Mouse (Mus musculus): ENCODE results near the gene Gsk3b. TPM values are rescaled to one million over a fixed set of nuclear protein-coding genes. Genes with fewer than 3 reads are reported as not detected.
"Not testable (repeated sequence)": the region's sequence is repeated elsewhere in the genome, so short reads cannot be mapped to it uniquely, and the experiment has no call there.

Gene Gsk3b
- total RNA-seq, 2 experiments from 2014 or later: 52.5 to 69.5 TPM

DNA sequence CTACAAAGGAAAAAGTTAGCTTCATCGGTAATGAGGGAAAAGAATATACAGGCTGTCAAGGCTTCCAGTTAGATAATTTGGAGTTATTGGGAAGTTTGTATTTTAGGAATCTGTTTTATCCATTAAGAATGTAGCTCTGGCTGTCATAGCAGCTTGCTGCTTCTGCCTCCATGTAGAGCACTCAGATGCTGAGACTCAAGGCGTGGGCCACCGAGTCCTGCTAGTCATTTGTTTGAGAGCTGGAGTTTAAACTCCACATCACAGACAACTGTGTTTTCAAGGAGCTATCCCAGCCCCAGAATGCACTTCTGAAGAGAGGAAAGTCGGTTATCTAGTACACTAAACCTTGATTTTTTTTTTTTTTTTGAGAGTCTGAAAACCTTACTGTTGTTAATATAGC lies 101.2 kb downstream of the Gsk3b start:
- DNase-seq: no peak

DNA sequence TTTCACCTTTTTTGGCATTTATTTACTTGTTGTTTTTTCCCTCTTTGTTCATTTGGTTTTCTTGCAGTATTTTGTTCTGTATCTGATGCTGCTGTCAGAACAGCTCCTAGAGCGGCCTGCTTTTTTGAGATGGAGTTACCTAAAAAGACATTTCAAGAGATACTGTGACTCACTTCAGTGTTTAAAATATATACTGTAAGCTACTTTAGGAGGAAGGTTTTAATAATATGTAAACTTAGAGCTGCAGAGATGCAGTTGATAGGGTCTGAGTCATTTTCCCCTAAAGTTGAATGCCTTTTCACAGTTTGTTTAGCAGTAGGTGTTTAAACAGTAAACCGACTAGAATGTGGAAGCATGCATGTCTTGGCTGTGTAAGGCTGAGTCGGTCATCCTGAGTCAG lies 101.7 kb downstream of the Gsk3b start:
- no peak for DNase-seq

DNA sequence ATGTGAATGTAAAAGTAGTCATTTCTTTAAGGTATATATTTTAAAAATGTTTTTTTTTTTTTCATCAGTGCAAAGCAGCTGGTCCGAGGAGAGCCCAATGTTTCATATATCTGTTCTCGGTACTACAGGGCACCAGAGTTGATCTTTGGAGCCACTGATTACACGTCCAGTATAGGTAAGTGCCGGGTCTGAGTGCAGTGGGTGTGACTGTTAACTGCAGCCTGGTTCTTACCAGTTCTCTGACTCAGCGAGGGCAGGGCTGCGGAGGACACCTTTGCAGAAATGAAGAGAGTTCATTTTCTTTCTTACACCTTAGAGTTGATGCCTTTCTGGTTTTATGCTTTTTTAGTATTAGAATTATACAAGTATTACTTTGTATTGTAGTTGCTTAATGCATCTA lies 102.7 kb downstream of the Gsk3b start:
- DNase-seq: no peak

DNA sequence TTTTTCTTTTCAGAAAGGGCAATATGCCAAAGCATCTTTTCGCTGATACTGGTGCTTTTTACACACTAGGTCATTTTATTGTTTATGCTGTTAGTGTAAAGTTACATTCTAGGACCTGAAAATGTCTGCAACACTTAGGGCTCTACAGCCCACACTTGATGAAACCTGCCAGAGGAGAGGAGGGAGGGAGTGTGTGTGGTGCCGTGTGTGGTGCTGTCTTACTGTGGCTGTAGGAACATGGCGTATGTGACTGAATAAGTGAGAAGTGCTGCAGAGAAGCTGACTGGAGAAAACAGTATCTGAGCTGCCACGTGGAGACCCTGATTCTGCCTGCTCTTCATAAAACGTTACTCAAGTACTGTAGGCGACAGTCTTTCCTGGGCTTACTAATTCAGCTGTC lies 103.8 kb downstream of the Gsk3b start:
- DNase-seq: no peak

DNA sequence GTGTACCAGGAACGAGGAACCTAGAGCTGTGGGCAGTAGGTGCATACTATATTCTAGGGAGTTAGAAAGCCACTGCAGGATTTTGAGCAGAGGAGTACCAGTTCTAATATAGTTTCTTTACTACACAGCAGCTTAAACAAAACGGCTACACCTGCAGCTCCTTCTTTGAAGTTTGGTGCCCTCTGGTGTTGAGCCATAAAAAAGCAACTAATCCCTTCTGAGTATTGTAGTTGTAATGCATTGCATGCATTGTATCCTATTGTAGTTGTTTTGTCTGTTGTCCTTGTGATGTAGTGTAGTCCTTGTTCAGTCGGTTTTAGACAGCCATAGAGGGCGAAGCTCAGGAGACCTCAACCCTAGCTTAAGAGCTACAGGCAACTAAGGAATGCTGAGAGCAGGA lies 108.5 kb downstream of the Gsk3b start:
- DNase-seq: peak; percentile 79

DNA sequence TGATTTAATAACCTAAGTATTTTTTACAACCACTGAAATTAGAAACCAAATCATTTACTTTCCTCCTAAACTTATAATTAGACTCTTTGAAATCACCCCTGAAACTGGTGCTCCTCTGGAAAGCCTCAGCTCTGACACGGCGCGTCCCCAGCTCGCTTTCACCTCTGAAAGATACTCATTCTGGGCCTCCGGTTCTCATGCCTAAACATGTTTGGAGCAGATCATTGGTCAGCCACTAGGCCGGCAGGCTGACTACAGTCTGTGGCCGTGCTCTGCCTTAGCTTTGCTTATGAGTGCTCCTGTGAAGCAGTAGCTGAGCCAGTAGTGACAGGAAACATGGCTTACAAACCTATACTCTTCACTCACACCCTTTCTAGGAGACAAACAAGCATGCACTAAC lies 116.5 kb downstream of the Gsk3b start:
- DNase-seq: no peak

DNA sequence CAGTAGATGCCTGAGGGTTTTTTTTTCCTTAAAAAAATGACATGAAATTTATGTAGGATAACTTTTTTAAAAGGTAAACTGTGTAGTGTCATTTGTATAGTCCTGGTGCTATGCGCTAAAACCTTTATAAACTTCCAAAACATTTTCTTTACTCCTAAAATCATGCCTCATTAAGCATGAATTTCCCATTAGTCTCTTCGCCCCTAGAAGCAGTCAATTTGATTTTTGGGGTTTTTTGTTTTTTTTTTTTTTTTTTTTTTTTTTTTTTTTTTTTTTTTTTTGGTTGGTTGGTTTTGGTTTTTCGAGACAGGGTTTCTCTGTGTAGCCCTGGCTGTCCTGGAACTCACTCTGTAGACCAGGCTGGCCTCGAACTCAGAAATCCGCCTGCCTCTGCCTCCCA lies 133.7 kb downstream of the Gsk3b start:
- DNase-seq: not testable (repeated sequence)

DNA sequence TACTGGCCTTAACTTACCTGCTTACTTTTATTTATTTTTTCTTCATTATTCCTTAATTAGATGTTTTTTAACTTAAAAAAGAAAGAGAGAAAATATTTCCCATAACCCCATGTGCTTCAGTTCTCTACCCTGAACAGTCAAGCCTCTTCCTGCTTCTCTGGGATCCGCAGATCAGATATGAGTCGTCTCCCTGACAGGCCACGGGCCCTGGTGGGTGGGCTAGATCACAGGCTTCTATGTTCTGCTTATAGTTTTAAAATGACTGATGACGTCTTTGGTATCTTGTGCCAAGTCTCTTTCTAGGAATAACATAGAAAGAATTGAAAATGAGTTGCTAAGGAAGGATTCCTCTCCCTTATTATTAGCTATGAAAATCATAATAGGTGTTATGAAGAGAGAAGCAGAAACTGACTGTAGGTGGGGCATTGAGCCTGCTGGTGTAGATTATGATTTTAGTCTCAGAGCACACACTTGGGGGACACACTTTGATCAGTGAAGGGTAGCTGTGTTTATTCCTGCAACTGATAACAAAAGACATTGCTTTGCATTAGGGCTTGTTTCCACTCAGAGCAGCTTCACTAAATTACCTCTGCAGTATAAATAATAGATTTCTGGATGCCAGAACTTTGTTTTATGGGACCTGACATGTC lies 148.3 kb downstream of the Gsk3b start:
- no peak for DNase-seq

DNA sequence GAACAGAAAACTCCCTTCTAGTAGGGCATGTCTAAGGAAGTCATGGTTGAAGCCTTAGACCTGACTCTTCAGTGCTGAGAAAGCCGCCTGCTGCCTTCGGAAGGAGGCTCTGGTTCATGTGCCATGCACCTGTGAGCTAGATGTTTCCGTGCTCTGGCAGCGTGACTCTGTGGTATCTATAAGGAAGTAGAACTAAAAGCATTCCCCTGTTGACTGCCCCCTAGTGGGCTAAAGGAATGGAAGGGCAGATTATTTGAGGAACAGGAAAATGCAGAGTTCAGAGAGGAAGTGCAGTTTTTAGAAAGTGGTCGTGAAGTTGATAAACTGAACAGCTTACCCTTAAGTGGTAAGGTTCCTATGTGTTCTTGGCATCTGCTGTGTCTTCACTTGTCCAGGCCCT lies 150.9 kb downstream of the Gsk3b start:
- peak; percentile 40 for DNase-seq

DNA sequence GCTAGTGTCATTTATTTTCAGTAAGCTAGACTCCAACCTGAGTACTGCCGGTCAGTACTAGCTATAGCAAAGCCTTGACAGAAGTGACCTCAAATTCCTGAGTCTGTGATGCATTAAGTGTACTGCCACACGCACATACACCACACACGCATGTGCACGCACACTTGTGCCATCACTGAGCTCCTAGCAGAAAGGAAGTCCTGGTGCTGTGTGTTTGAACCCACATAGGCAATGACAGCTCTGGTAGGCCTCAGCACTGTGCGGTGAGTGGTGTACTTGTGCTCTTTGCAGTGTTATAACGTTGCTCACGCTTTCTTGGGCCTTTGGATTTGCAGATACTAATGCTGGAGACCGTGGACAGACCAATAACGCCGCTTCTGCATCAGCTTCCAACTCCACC lies 151.4 kb downstream of the Gsk3b start:
- no peak for DNase-seq

DNA sequence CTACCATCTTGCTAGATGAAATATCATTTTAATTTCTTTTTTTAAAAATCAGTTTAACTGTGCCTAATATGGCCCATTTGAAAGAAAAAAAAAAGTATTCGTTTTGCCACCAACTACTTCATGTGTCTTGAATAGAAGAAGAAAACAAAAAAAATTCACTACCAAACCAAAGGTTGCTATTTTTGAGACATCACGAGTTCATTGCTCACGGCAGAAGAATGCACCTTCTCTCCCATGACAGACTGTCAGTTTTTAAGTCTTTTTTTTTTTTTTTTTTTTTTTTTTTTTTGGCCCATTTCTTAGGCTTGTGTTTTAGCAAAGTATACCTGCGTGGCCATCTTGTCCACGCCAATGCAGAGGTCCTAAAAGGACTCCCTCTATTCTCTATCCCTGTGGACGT lies 155.3 kb downstream of the Gsk3b start:
- DNase-seq: no peak

DNA sequence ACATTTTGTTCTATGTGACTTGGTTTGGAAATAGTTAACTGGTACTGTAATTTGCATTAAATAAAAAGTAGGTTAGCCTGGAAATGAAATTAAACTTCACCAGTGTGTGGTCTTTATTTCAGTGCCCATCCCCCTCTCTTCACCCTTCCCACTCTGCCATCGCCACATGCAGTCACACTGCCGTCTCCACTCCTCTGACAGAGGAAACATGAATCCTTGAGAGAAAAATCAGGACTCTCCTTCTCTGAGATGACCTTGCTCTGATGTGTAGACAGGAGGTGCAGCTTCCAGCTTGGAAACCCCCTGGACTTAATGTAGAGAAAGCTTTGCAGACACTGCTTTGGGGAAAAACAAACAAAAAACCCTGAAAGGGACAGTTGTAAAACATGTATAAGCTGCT lies 156.6 kb downstream of the Gsk3b start:
- DNase-seq: no peak

DNA sequence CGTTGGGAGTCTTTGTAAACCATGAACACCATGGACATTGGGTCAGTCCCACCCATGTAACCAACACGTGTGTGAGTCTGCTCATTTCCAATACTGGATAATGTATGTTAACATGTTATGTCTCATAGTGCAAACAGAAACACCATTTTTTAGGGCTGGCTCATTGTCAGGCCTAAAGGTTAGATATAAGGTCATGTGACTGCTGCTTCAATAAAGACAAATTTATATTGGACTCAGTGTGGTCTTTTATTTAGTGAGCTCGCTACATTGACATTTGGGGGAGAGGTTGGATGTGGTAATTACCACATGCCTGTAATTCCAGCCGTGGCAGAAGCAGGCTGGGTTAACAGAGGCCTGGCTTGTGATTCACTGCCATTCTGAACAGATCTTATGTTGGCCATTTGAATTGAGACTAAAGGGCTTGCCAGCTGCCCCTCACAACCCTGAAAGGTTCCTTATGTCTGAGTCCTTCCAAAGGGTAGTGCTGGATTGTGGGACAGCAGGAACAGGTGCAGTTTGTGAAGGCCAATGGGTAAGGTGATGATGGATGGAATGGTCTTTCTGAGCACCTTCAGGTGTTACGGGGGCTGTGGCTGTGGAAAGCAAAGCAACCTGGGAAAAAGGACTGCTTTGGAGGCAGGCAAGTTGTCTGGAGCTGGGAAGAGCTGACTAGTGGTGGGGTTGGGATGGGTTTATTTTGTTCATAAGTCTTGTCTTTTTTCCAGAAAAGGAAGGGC lies 157.2 kb downstream of the Gsk3b start:
- no peak for DNase-seq

DNA sequence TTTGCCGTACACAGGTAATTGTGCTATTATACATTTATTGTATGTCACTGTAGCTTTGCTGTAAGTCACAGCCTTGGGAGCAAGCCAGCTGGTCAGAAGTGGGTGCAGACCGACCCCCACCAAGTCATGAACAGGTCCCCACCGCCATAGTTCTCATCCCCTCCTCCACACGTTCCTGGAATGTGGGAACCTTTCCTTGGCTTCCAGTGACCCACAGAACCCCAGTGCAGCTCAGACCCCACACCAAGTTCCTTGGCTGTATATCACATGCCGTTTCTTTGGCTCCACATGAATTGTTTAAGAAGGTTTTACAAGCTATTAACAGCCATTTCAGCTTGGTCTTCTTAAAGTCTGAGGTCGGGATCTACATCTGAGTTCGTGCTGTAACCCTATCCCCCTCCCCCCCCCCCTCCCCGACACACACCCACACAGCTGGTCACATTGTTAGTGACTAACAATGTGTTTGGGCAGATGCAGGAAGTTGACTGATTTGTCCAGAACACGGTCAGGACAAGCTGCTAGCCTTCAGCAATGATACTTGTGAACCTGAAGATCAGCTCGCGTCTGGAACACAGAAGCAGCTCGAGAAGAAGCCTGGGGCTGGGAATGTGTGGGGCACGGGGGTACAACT lies 159.6 kb downstream of the Gsk3b start:
- DNase-seq: no peak

DNA sequence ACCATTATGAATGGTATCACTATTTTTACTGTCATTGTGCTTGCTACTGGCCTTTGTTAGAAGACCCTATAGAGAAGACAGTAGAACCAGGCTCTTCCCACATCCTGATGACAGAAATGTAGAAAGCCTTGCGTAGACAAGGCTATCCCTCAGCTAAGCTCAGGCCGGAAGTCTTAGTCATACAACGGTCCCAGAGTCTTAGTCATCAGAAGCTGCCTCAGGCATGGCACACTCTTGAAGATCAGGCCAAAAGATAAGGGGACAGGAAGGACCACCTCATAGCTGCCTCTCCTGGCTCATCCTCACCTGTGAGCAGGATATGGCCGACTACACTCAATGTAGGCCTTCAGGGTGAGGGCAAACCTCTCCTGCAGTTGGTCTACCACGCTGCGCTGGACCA lies 161.7 kb downstream of the Gsk3b start:
- DNase-seq: no peak

DNA sequence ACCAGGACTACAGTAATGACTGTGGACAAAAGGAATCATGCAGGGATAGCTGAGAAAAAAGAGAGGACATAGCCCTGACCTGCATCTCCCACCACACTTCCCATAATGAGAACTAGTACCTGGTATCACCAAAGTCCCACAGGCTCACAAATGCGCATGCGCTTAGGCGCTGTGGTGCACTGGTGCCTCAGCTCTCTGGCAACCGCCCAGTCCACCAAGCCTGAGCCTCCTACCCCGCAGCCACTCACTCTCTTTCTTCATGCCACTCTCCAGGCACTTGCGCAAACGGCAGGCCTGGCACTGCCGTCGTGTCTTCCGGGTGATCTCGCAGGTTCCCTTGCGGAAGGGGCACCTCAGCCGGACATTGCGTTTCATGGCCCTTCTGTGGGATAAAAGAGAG lies 165.2 kb downstream of the Gsk3b start:
- DNase-seq: peak; percentile 19

DNA sequence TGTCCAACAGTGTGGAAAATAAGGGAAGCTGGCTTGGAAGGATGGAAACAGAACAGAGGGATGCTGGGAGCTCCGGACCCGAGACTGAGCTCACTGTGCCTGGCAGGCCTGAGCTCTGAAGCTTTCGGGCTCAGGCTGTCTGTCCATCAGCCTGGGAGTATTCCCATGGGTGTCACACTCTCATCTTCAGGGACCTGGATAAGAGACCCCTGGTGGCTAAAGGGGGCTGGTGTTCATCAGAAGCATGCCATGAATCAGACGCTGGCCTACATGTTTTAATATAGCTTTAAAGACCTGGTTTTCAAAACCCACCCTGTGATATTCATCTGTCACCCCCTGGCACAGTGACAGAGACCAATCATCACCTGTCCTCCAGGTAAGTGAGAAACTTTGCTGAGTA lies 166.3 kb downstream of the Gsk3b start:
- no peak for DNase-seq

DNA sequence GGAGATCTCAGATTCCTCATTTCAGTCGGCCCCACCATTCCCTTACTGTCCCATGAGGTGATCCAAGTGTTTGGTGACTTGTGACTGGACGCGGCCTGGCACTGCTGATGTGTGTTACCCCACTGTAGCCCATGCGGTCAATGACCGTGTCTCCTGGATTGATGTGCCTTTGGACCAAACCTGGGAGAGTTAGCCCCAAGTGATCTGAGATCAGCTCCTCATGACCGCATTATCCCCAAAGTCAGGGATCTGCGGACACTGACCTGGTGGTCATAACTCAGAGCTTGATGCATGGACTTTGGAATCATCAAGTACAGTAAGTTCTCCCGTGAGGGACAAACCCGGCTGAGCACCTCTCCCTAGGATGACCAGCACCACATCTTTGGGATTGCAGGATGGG lies 167.1 kb downstream of the Gsk3b start:
- no peak for DNase-seq

DNA sequence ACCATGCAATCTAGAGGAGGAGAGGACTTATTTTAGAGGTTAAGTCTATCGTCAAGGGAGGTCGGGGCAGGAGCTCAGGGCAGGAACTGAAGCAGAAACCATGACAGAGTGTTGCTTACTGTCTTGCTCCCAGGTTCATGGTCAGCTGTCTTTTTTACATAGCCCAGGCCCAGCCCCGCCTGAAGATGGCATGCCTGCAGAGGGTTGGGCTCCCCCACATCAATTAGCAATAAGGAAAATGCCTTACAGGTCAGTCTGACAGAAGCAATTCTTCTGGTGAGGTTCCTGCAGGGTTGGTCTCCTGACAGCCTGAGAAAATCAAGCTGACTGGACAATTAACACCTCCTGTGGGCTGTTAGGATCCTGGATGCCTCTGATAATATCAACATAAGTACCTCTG lies 182.8 kb downstream of the Gsk3b start:
- no peak for DNase-seq

DNA sequence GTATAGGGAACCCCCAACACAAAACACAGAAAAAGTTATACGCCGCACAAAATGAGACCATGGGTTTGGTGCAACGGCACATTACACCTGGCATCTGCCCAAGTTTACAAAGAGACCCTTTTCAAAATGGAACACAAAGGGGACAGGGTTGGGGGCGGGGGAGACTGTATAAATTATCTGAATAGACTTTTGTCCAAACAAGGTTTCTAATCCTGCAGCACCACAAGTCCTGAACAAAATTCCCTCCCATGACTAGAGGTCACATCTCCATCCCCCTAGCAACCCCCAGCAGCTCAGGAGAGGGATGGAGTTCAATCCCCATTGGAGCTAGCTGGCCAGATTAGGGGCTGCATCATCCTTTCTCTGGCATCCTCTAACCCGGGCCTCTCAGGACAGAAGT lies 183.7 kb downstream of the Gsk3b start:
- DNase-seq: no peak

DNA sequence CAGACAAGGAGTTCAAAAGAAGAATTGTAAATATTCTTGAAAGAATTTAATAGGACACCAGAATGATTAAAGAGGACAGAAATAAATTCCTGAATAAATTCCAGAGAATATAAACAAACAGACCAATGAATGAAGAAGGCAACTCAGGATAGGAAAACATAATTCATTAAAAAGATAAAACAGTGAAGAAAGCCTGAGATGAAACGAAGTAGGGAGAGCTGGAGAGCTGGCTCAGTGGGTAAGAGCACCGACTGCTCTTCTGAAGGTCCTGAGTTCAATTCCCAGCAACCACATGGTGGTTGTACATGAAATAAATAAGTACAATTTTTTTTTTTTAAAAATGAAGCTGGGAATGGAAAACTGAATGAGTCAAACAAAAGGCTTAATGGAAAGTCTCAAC lies 185.9 kb downstream of the Gsk3b start:
- no peak for DNase-seq

DNA sequence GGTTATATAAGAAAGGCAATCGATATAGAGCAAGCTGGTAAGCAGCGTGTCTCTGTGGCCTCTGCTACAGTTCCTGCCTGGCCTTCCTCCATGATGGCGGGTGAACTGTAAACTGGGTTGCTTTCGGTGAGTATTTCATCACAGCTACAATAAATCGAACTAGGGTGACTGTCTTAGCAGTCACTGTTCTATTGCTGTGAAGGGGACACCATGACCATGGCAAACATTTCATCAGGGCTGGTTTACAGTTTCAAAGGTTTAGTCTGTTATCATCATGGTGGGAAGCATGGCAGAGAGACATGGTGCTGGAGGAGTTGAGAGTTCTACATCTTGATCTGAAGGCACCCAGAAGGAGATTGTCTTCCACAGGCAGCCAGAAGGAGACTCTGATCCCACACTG lies 191.0 kb downstream of the Gsk3b start:
- DNase-seq: no peak

DNA sequence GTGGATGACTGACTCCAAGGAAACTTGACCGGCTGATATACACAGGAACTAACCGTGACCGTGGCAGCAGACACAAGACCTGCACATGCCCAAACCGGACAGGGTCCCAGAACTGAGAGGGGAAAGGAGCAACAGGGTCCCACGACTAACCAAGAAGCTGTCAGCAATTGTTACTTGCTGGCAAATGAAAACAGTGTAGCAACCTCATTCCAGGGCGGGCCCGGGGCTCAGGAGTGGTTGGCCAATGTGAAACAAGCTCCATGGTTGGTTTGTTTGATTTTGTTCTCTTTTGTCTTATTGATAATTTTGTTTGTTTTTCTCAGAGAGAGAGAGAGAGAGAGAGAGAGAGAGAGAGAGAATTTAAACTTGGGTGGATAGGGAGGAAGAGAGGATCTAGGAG lies 192.2 kb downstream of the Gsk3b start:
- no peak for DNase-seq

Data from adrenal gland, postnatal 10 days (tissue).